Comparison of ENCODE assay signal across 21 mouse cellular contexts in the genomic region with DNA sequence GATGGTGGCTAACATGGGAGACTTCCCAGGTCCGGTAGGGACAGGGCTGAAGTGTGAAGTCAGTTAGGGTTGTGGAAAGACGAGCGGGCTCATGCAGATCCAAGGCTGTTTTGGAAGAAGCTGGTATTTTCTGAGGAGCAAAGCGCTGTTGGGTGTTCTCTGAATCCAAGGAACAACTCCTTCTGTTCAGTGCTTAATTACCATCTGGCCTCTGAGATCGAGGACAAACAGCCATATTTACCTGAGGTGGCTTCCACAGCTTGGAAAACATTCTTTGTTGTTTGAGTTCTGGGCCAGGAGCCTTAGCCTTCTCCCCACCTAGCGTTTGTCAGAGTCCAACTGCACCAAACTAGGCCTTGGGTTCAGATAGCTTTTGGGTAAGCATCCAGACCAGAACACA. TPM values are rescaled to one million over a fixed set of nuclear protein-coding genes. Genes with fewer than 3 reads are reported as not detected.
DNase-seq lines count a peak whose midpoint lies in the region.
"Had no signal": no experiment of that assay in that cellular context is flagged by ENCODE, and none has a peak within 500 bp of the region (broad histone marks: within the 10 kb centered on the region; RNA-seq: fewer than 3 reads in every experiment).

No protein-coding gene starts in this region.

- peaks cover 87% of the 10 kb centered on the region for H3K27me3 ChIP-seq in forebrain, embryonic 10.5 days (ENCODE audit: poor library complexity, severe bottlenecking)
- H3K27me3 ChIP-seq: embryonic facial prominence, embryonic 15.5 days; limb, embryonic 13.5 days; lung, embryonic 15.5 days had no signal

- no peaks in the 10 kb centered on the region for H3K9me3 ChIP-seq in forebrain, embryonic 10.5 days
- H3K9me3 ChIP-seq: embryonic facial prominence, embryonic 10.5 days; embryonic facial prominence, embryonic 15.5 days; hindbrain, embryonic 12.5 days; limb, embryonic 13.5 days; lung, embryonic 15.5 days had no signal

- peak; percentile 46 for DNase-seq in heart, adult 11 months
- no peak for DNase-seq in heart, adult 8-10 months (ENCODE audit: low spot score)
- DNase-seq in layer of hippocampus, adult 9-11 months, result peak; percentile 36
- no peak for DNase-seq in layer of hippocampus, postnatal 10 days (ENCODE audit: low spot score in 2 of 2)
- DNase-seq in cerebellum, adult 9-10 months, result peak; percentile 76
- DNase-seq in forebrain, embryonic 10.5 days (ENCODE audit: extremely low spot score, low spot score), result no peak
- DNase-seq in embryo, embryonic 10 days (ENCODE audit: low spot score), result no peak
- DNase-seq: adrenal gland, postnatal 25 days; heart, postnatal 36 days; kidney, adult 2 months; kidney, postnatal 36 days; right cerebral cortex, postnatal 25 days; thymus, adult 2 months; thymus, postnatal 36 days had no signal

- no peak overlapping the region for H3K4me3 ChIP-seq in forebrain, embryonic 10.5 days
- H3K4me3 ChIP-seq: embryonic facial prominence, embryonic 10.5 days; embryonic facial prominence, embryonic 15.5 days; hindbrain, embryonic 12.5 days; limb, embryonic 13.5 days; lung, embryonic 15.5 days had no signal

- no peaks in the 10 kb centered on the region for H3K36me3 ChIP-seq in forebrain, embryonic 10.5 days (replicated peaks)
- H3K36me3 ChIP-seq: embryonic facial prominence, embryonic 10.5 days; embryonic facial prominence, embryonic 15.5 days; hindbrain, embryonic 12.5 days; limb, embryonic 13.5 days; lung, embryonic 15.5 days had no signal

- 93% methylated on average over 6 of the region's 6 CpGs for WGBS in forebrain, embryonic 10.5 days

- no peak overlapping the region for H3K27ac ChIP-seq in forebrain, embryonic 10.5 days
- H3K27ac ChIP-seq: embryonic facial prominence, embryonic 10.5 days; embryonic facial prominence, embryonic 15.5 days; hindbrain, embryonic 12.5 days; limb, embryonic 13.5 days; lung, embryonic 15.5 days; stomach, postnatal 0 days had no signal

- peaks cover 40% of the 10 kb centered on the region for H3K4me1 ChIP-seq in forebrain, embryonic 10.5 days

RNA-seq across cellular contexts. Expression of a gene that starts 58.9 kb away (rescaled TPM):
- 10 to 100 TPM in 3 of 4 experiments, 1 to 10 TPM in 1; 7.6 to 12.9 (median 11.5) TPM for total RNA-seq in heart, adult 8-10 months (2022)
- total RNA-seq in layer of hippocampus, postnatal 10 days (2021), result 10 to 100 TPM; 59.1 to 64.4 TPM
- 10.3 and 12.9 TPM in 2 replicates for polyA plus RNA-seq in forebrain, embryonic 10.5 days (2016; fragmentation: Nextera tagmentation; extraction: Ambion mirVana)
- total RNA-seq: megakaryocyte progenitor cell, adult 5-6 weeks had no signal

Comparison
In these comparisons a context has a peak if more than half of its experiments do, and no peak if none do; other contexts are left out.
1. DNase-seq: peak in heart, adult 11 months (single experiment), layer of hippocampus, adult 9-11 months (single experiment) and cerebellum, adult 9-10 months (single experiment); none in heart, adult 8-10 months (single experiment), layer of hippocampus, postnatal 10 days (0 of 2), forebrain, embryonic 10.5 days (single experiment) and embryo, embryonic 10 days (single experiment).
2. RNA of a gene that starts 58.9 kb away (total RNA-seq): 59.1 to 64.4 TPM in layer of hippocampus, postnatal 10 days; 7.6 to 12.9 TPM in heart, adult 8-10 months; every median in the first group is over 4 times any median in the second.